Mouse (Mus musculus) testis, adult 2 months (tissue): ENCODE results near the gene Chmp3. TPM values are rescaled to one million over a fixed set of nuclear protein-coding genes. Genes with fewer than 3 reads are reported as not detected.

Experiments used
- H3K27ac ChIP-seq: fragments of 200-500 bp; 2 replicates; pipeline ENCODE4 v1.5.1; 2012; ENCODE audit warnings: low read depth, low read length; ENCODE audit not compliant: control insufficient read depth, insufficient read depth
- H3K27me3 ChIP-seq: fragments of 200-500 bp; 2 replicates; pipeline ENCODE4 v1.6.1; 2012; ENCODE audit warnings: mild to moderate bottlenecking, low read length, moderate library complexity; ENCODE audit not compliant: control insufficient read depth, insufficient read depth
- H3K36me3 ChIP-seq: fragments of 200-500 bp; 2 replicates; pipeline ENCODE4 v1.6.1; 2012; ENCODE audit warnings: mild to moderate bottlenecking, low read length; ENCODE audit not compliant: control insufficient read depth, insufficient read depth
- H3K4me1 ChIP-seq: fragments of 200-500 bp; 2 replicates; pipeline ENCODE4 v1.6.1; 2012; ENCODE audit warnings: low read length; ENCODE audit not compliant: control insufficient read depth, insufficient read depth
- H3K4me3 ChIP-seq: fragments of 200-500 bp; 2 replicates; pipeline ENCODE4 v1.5.1; 2012; ENCODE audit warnings: low read depth, mild to moderate bottlenecking, low read length, moderate library complexity, mixed read lengths; ENCODE audit not compliant: control insufficient read depth
- CTCF ChIP-seq: fragments of 200-500 bp; IDR thresholded peaks from 2 replicates; pipeline ENCODE4 v1.5.1; 2012; ENCODE audit warnings: low read depth, mild to moderate bottlenecking, inconsistent platforms, low read length, moderate library complexity; ENCODE audit not compliant: control insufficient read depth, insufficient read depth, insufficient replicate concordance
- POLR2A ChIP-seq: fragments of 200-500 bp; IDR thresholded peaks from 2 replicates; pipeline ENCODE4 v1.6.1; 2012; ENCODE audit warnings: low read depth, mild to moderate bottlenecking, inconsistent platforms, low read length, moderate library complexity; ENCODE audit not compliant: control insufficient read depth
- polyA plus RNA-seq: library from polyadenylated mRNA; depleted of rRNA; stranded (reverse); fragments of >200 nt; gene quantifications from 2 replicates; pipeline ENCODE4 v1.2.3, GENCODE M21; 2012

The Chmp3 gene
- polyA plus RNA-seq, 1 experiment = 25.0 TPM

DNA sequence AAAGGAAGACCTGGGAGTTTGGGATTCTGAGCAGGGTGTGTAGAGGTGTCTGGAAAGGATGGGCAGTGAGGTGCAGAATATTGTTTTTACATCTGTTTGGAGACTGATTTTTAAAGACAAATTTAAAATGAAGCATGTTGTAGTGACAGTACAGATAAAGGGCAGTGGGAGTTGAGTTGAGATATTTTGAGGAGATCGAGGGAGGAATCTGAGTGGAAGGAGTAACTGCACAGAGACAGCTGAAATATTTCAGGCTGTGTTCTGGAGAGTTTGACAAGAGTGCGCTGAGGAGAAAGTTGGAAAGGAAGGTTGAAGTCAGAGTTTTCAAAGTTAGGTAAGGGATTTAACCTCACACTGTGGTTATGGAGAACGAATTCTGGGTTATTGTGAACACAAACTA is 25.0 kb downstream of the Chmp3 start:
- Histone ChIP-seq H3K4me1 (no peaks in the 10 kb centered on the region), H3K4me3 (no peak overlapping the region), H3K27ac (no peak overlapping the region), H3K27me3 (no peaks in the 10 kb centered on the region), H3K36me3 (no peaks in the 10 kb centered on the region)
- TF ChIP-seq CTCF (no peak), POLR2A (no peak)

DNA sequence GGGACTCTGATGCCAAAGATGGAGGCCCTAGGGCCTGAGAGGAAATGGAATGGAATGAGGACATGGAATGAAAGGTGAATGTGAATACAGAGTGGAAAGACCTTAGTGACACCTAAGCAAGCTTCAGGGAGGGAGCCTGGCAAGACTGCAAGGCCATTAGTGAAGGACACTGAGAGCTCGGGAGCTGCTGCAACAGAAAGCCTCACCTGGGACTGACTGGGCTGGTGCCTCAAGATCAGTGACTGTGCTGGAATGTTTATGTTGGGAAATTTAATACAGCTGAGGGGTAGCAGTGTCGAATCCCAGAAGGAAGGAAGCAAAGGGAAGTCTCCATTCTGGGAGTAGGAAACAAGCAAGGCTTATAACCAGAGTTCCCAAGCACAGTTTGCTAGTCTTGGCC is 25.4 kb downstream of the Chmp3 start:
- no peaks in the 10 kb centered on the region for H3K27me3 ChIP-seq
- no peak for TF ChIP-seq POLR2A
- no peak for TF ChIP-seq CTCF
- H3K4me1 ChIP-seq = no peaks in the 10 kb centered on the region
- H3K4me3 ChIP-seq = no peak overlapping the region
- no peaks in the 10 kb centered on the region for H3K36me3 ChIP-seq
- H3K27ac ChIP-seq = no peak overlapping the region

DNA sequence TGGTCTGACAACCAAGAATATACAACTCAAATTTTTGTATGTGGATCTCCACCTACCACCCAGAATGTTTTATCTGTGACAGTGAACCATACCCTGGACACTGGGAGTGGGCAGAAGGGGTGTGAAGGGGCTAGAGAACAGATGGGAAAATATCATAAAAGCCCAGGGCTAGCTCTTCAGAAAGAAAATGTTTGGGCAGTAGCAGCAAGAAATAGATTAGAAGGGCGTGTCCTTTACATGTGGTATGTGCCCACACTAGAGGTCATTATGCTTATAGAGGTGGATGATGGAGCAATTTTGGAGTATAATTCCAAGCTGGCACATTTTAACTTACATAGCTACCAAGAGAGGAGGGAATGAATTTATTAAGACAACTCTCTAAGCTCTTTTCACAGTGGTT is 31.8 kb downstream of the Chmp3 start:
- Histone ChIP-seq H3K27me3 (no peaks in the 10 kb centered on the region), H3K4me3 (no peak overlapping the region), H3K4me1 (no peaks in the 10 kb centered on the region), H3K36me3 (no peaks in the 10 kb centered on the region; the same call in 1 of the 2 replicates), H3K27ac (no peak overlapping the region)
- TF ChIP-seq POLR2A = no peak
- TF ChIP-seq CTCF = no peak

DNA sequence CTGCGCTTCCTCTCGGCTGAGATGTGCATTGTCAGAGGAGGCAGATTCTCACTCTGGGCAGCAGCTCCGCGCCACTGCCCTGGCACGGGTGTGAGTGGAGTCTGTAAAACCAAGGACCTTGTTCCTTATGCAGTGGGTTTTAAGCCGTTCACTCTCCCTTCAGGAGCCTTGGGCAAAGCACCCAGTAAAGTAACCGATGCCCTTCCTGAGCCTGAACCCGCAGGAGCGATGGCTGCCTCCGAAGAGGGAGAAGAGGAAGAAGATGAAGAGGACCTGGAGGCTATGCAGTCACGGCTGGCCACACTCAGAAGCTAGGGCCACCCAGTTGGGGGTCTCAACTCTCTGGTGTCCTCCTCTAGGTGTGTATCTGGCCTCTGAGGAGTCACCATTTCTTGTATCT is 35.9 kb downstream of the Chmp3 start:
- H3K27me3 ChIP-seq = no peaks in the 10 kb centered on the region
- no peaks in the 10 kb centered on the region for H3K4me1 ChIP-seq
- H3K27ac ChIP-seq = no peak overlapping the region
- TF ChIP-seq CTCF (no peak), POLR2A (no peak)
- peaks cover under 1% of the 10 kb centered on the region; the same call in 1 of the 2 replicates for H3K36me3 ChIP-seq
- no peak overlapping the region for H3K4me3 ChIP-seq

DNA sequence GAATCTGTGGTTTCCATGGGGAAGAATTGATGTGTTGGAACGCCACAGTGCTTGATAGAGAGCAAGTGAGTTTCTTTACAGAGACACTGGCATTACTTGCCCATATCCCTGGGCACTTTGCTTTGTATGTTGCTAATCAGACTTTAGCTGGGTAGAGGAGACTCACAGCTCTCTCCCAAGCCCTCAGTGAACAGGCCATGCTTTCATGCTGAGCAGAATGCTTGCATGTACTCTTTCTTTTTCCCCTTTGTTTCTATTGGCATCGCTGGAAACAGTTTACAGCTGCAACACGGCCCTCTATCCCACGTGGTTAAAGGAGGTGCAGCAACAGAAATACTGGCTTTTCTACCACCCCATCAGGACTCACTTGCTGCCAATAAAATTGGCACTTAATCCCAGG is 39.6 kb downstream of the Chmp3 start:
- Histone ChIP-seq H3K27me3 (no peaks in the 10 kb centered on the region), H3K27ac (no peak overlapping the region), H3K36me3 (peaks cover 1% of the 10 kb centered on the region; the same call in 1 of the 2 replicates), H3K4me1 (no peaks in the 10 kb centered on the region), H3K4me3 (no peak overlapping the region)
- TF ChIP-seq CTCF = no peak
- no peak for TF ChIP-seq POLR2A

DNA sequence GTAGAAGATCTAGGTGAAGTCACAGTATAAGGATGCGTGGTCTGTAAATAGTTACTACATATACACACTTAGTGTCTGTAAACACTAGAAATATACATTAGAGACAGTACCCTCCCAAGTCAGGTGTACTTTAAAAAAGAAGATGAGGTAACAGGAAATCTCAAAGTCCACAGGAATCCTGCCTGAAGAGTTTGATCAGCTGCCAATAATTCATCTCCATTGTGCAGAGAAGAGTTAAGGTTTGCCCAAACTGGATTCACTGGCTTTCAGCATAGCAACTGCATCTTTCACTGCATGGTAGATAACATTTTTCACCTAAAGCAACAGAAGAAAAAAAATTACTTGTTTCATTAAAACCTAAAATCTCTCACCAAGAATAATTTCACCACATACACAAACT is 45.8 kb downstream of the Chmp3 start:
- H3K4me1 ChIP-seq = no peaks in the 10 kb centered on the region
- H3K36me3 ChIP-seq = peaks cover 5% of the 10 kb centered on the region
- TF ChIP-seq POLR2A = no peak
- no peak for TF ChIP-seq CTCF

DNA sequence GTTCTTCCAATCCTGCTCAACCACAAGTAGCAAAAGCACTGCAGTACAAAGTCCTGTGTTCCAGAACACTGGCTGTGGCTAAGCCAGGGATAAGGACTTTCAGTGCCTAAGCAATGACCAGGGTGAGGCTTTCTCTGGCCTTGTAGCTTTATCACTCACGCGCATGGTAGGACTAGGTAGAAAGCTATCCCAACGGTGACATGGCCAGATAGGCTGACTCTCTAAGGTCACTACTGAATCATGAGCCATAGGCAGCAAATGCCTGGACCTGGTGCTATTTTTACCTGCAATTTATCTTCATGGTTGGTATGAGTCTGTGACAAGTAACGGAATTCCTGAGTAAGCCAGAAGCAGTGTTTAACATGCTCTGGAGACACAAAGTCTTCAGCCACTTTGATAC is 46.6 kb downstream of the Chmp3 start:
- Histone ChIP-seq H3K27me3 (no peaks in the 10 kb centered on the region), H3K4me3 (no peak overlapping the region), H3K27ac (no peak overlapping the region), H3K36me3 (peaks cover 3% of the 10 kb centered on the region), H3K4me1 (no peaks in the 10 kb centered on the region)
- TF ChIP-seq POLR2A (no peak), CTCF (no peak)

More for the DNA sequence above, 45.8 kb downstream of the Chmp3 start:
- H3K27ac ChIP-seq = no peak overlapping the region
- no peaks in the 10 kb centered on the region for H3K27me3 ChIP-seq
- H3K4me3 ChIP-seq = no peak overlapping the region

DNA sequence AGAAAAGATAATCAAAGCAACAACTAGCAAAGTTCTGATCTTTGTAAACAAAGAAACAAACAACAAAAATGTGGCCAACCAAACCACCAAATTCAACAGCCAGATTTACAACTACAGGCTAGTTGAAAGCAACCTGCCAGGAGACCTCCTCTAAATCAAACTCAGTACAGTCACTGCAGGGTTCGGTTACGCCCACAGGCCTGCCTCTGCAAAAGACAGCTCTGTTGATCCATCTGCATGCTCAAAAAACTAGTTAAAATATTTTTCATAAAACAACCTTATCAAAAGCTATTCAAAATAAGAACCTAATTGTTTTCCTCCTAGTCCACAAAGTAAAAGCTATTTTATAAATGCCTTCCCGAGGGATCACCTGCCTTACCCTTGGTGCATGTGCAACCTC is 64.2 kb downstream of the Chmp3 start:
- no peaks in the 10 kb centered on the region for H3K27me3 ChIP-seq
- H3K4me3 ChIP-seq = no peak overlapping the region
- peaks cover 5% of the 10 kb centered on the region for H3K36me3 ChIP-seq
- no peak overlapping the region for H3K27ac ChIP-seq
- no peaks in the 10 kb centered on the region for H3K4me1 ChIP-seq
- TF ChIP-seq POLR2A (no peak), CTCF (no peak)

DNA sequence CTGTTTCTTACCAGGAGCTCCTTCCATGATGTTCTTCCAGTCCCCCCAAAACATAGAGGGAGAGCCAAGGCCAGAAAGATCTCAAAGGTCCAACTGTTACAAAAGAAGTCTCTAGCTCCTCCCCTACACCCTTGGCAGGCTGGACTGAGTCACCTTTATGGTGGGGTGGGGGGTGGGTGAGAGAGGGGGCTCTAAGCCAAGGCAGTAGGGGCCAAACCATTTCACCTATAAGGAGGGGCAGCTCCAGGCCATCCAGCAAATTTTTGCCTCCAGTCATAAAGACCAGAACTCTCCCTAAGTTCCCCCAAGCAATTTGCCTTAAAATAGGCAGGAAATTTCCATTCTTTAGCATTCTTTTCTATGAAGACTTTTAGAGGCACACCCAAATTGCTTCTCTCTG is 65.4 kb downstream of the Chmp3 start:
- H3K4me3 ChIP-seq = no peak overlapping the region
- no peak overlapping the region for H3K27ac ChIP-seq
- peaks cover 3% of the 10 kb centered on the region for H3K36me3 ChIP-seq

More for the DNA sequence above, 65.4 kb downstream of the Chmp3 start:
- Histone ChIP-seq H3K4me1 (no peaks in the 10 kb centered on the region), H3K27me3 (no peaks in the 10 kb centered on the region)
- TF ChIP-seq POLR2A (no peak), CTCF (no peak)
